Mouse (Mus musculus) midbrain, embryonic 14.5 days (tissue): ENCODE measurements at regions not wholly inside any gene's neighbourhood (a gene's known extent, or its start where the extent isn't known, plus 50 kb on each side); places are given as distances from the start of the nearest gene placed in this dataset.

ENCODE experiments used
- ATAC-seq: fragments of 200-750 bp; cut with Nextera tagmentation; 2 replicates; pipeline ENCODE4 v1.8.0; 2017; ENCODE audit warnings: moderate number of reproducible peaks, moderate library complexity; ENCODE audit not compliant: low FRiP score, low TSS enrichment
- DNase-seq: peaks from one replicate; pipeline ENCODE4 v3.0.0-alpha.2; 2015
- H3K27ac ChIP-seq: fragments of 300-500 bp; sonication (generic); replicated peaks from 2 replicates; pipeline ENCODE4 v1.5.1; 2014; ENCODE audit warnings: mild to moderate bottlenecking, low read depth, low read length, moderate library complexity
- H3K27me3 ChIP-seq: fragments of 300-500 bp; sonication (generic); 2 replicates; pipeline ENCODE4 v1.6.1; 2014; ENCODE audit warnings: low read length, control low read depth, mixed read lengths; ENCODE audit not compliant: control insufficient read depth, insufficient read depth
- H3K36me3 ChIP-seq: fragments of 300-500 bp; sonication (generic); 2 replicates; pipeline ENCODE4 v1.6.1; 2014; ENCODE audit warnings: low read length, control low read depth; ENCODE audit not compliant: control insufficient read depth, insufficient read depth
- H3K4me1 ChIP-seq: fragments of 300-500 bp; sonication (generic); 2 replicates; pipeline ENCODE4 v1.6.1; 2014; ENCODE audit warnings: mild to moderate bottlenecking, antibody characterized with exemption, low read length, control low read depth; ENCODE audit not compliant: control insufficient read depth, insufficient read depth
- H3K4me2 ChIP-seq: fragments of 300-500 bp; sonication (generic); 2 replicates; pipeline ENCODE4 v1.6.1; 2014; ENCODE audit warnings: mild to moderate bottlenecking, low read length, moderate library complexity
- H3K4me3 ChIP-seq: fragments of 300-500 bp; sonication (generic); replicated peaks from 2 replicates; pipeline ENCODE4 v1.5.1; 2014; ENCODE audit warnings: low read depth, low read length
- H3K9ac ChIP-seq: fragments of 300-500 bp; sonication (generic); replicated peaks from 2 replicates; pipeline ENCODE4 v1.6.1; 2014; ENCODE audit warnings: mild to moderate bottlenecking, low read length, moderate library complexity
- H3K9me3 ChIP-seq: fragments of 300-500 bp; sonication (generic); 2 replicates; pipeline ENCODE4 v1.6.1; 2016; ENCODE audit warnings: low read length, control low read depth, mixed read lengths; ENCODE audit not compliant: control insufficient read depth
- WGBS: fragments of 180-500 bp; shearing (Covaris S2); extraction: QIAGEN DNeasy Blood & Tissue Kit; methylation state at CpG from one replicate; pipeline ENCODE4 v1.1.7; 2014; 5-methylcytosine and 5-hydroxymethylcytosine counted together

GRCm38 (mm10) chr3:159121626-159122025, 373.6 kb upstream of the Depdc1a start:
- WGBS: 87% methylated on average over 3 of the region's 3 CpGs
- H3K4me1 ChIP-seq: no peaks in the 10 kb centered on the region
- no peak overlapping the region for H3K4me2 ChIP-seq
- DNase-seq (no peak), ATAC-seq (no peak)
- no peaks in the 10 kb centered on the region for H3K9me3 ChIP-seq
- no peaks in the 10 kb centered on the region for H3K36me3 ChIP-seq
- no peaks in the 10 kb centered on the region for H3K27me3 ChIP-seq
- H3K4me3 ChIP-seq: no peak overlapping the region
- no peak overlapping the region for H3K9ac ChIP-seq
- no peak overlapping the region for H3K27ac ChIP-seq

GRCm38 (mm10) chr3:159143867-159144266, 351.4 kb upstream of the Depdc1a start:
- Histone ChIP-seq H3K27ac (no peak overlapping the region), H3K4me2 (no peak overlapping the region), H3K4me1 (no peaks in the 10 kb centered on the region), H3K36me3 (no peaks in the 10 kb centered on the region), H3K9me3 (no peaks in the 10 kb centered on the region), H3K9ac (no peak overlapping the region), H3K4me3 (no peak overlapping the region), H3K27me3 (no peaks in the 10 kb centered on the region)
- DNase-seq: peak; percentile 23
- no peak; the same call in 1 of the 2 replicates for ATAC-seq
- WGBS: 42% methylated on average over 2 of the region's 2 CpGs

- Histone ChIP-seq H3K9ac (no peak overlapping the region), H3K36me3 (no peaks in the 10 kb centered on the region), H3K4me2 (no peak overlapping the region), H3K9me3 (no peaks in the 10 kb centered on the region), H3K4me1 (no peaks in the 10 kb centered on the region), H3K27me3 (no peaks in the 10 kb centered on the region), H3K4me3 (no peak overlapping the region), H3K27ac (no peak overlapping the region)
- DNase-seq (no peak), ATAC-seq (no peak)
Measured at GRCm38 (mm10) chr3:159181504-159181903, 313.7 kb upstream of the Depdc1a start.

- H3K9me3 ChIP-seq: no peaks in the 10 kb centered on the region
- no peaks in the 10 kb centered on the region for H3K36me3 ChIP-seq
- no peak overlapping the region for H3K4me3 ChIP-seq
- no peak overlapping the region for H3K4me2 ChIP-seq
- DNase-seq (no peak), ATAC-seq (no peak)
- no peaks in the 10 kb centered on the region for H3K27me3 ChIP-seq
- H3K4me1 ChIP-seq: no peaks in the 10 kb centered on the region
- no peak overlapping the region for H3K9ac ChIP-seq
- H3K27ac ChIP-seq: no peak overlapping the region
Measured at GRCm38 (mm10) chr3:159193189-159193588, 302.0 kb upstream of the Depdc1a start.
